Mouse (Mus musculus) neural tube, embryonic 14.5 days (tissue): ENCODE results near the gene Lama4. TPM values are rescaled to one million over a fixed set of nuclear protein-coding genes. Genes with fewer than 3 reads are reported as not detected.
A peak's percentile ranks its signal among the peaks of the same experiment; 100 is the strongest.

Experiments
- ATAC-seq: fragments of 200-750 bp; cut with Nextera tagmentation; 2 replicates; pipeline ENCODE4 v1.8.0; 2017; ENCODE audit warnings: low read depth, mild to moderate bottlenecking, moderate TSS enrichment, moderate library complexity
- H3K27ac ChIP-seq: fragments of 300-500 bp; sonication (generic); 2 replicates; pipeline ENCODE4 v1.5.1; 2014; ENCODE audit warnings: low read depth, mild to moderate bottlenecking, control low read depth, low read length, moderate library complexity, mixed read lengths
- H3K27me3 ChIP-seq: fragments of 300-500 bp; sonication (generic); 2 replicates; pipeline ENCODE4 v1.6.1; 2014; ENCODE audit warnings: low read length; ENCODE audit not compliant: control insufficient read depth, insufficient read depth
- H3K36me3 ChIP-seq: fragments of 300-500 bp; sonication (generic); 2 replicates; pipeline ENCODE4 v1.6.1; 2014; ENCODE audit warnings: low read length, mixed read lengths; ENCODE audit not compliant: control insufficient read depth, insufficient read depth
- H3K4me1 ChIP-seq: fragments of 300-500 bp; sonication (generic); 2 replicates; pipeline ENCODE4 v1.6.1; 2014; ENCODE audit warnings: low read length; ENCODE audit not compliant: control insufficient read depth, insufficient read depth
- H3K4me2 ChIP-seq: fragments of 300-500 bp; sonication (generic); 2 replicates; pipeline ENCODE4 v1.6.1; 2014; ENCODE audit warnings: mild to moderate bottlenecking, low read depth, low read length, control low read depth
- H3K4me3 ChIP-seq: fragments of 300-500 bp; sonication (generic); 2 replicates; pipeline ENCODE4 v1.5.1; 2014; ENCODE audit warnings: low read depth, low read length, control low read depth, mixed read lengths
- H3K9ac ChIP-seq: fragments of 300-500 bp; sonication (generic); replicated peaks from 2 replicates; pipeline ENCODE4 v1.6.1; 2014; ENCODE audit warnings: low read depth, mild to moderate bottlenecking, control low read depth, low read length, mixed read lengths
- H3K9me3 ChIP-seq: fragments of 300-500 bp; sonication (generic); 2 replicates; pipeline ENCODE4 v1.6.1; 2016; ENCODE audit warnings: low read length; ENCODE audit not compliant: control insufficient read depth
- WGBS: fragments of 180-500 bp; shearing (Covaris S2); extraction: QIAGEN DNeasy Blood & Tissue Kit; methylation state at CpG from one replicate; pipeline ENCODE4 v1.1.7; 2014; 5-methylcytosine and 5-hydroxymethylcytosine counted together
- polyA plus RNA-seq: library from polyadenylated mRNA; unstranded; fragments of >200 nt; fragmentation: Nextera tagmentation; extraction: Ambion mirVana; gene quantifications from 2 replicates; pipeline ENCODE4 v1.2.1, GENCODE M21; 2014

The Lama4 gene
- polyA plus RNA-seq, 1 experiment from 2014 or later = 9.7 TPM

GRCm38 (mm10) chr10:39005494-39005893 is 40.2 kb downstream of the Lama4 start:
- Histone ChIP-seq H3K4me1 (no peaks in the 10 kb centered on the region), H3K9ac (no peak overlapping the region), H3K36me3 (no peaks in the 10 kb centered on the region), H3K9me3 (no peaks in the 10 kb centered on the region), H3K4me2 (no peak overlapping the region), H3K27ac (no peak overlapping the region; the same call in 1 of the 2 replicates), H3K27me3 (no peaks in the 10 kb centered on the region), H3K4me3 (no peak overlapping the region)
- ATAC-seq = no peak
- 82% methylated on average over 8 of the region's 8 CpGs for WGBS

GRCm38 (mm10) chr10:39006433-39007105 is 41.3 kb downstream of the Lama4 start:
- 45% methylated on average over 4 of the region's 4 CpGs for WGBS
- Histone ChIP-seq H3K9ac (no peak overlapping the region), H3K36me3 (no peaks in the 10 kb centered on the region), H3K27ac (no peak overlapping the region), H3K4me3 (no peak overlapping the region), H3K4me2 (no peak overlapping the region), H3K4me1 (no peaks in the 10 kb centered on the region), H3K27me3 (no peaks in the 10 kb centered on the region), H3K9me3 (no peaks in the 10 kb centered on the region)
- peak; percentile 11; the same call in 1 of the 2 replicates for ATAC-seq

- no peak overlapping the region for H3K27ac ChIP-seq
- H3K27me3 ChIP-seq = no peaks in the 10 kb centered on the region
- WGBS = 71% methylated on average over 2 of the region's 2 CpGs
- no peaks in the 10 kb centered on the region for H3K36me3 ChIP-seq
- no peaks in the 10 kb centered on the region for H3K4me1 ChIP-seq
- H3K4me3 ChIP-seq = no peak overlapping the region
- no peaks in the 10 kb centered on the region for H3K9me3 ChIP-seq
- H3K9ac ChIP-seq = no peak overlapping the region
- no peak overlapping the region for H3K4me2 ChIP-seq
- no peak for ATAC-seq
These were observed 49.5 kb downstream of the Lama4 start for GRCm38 (mm10) chr10:39014836-39015235.

DNA sequence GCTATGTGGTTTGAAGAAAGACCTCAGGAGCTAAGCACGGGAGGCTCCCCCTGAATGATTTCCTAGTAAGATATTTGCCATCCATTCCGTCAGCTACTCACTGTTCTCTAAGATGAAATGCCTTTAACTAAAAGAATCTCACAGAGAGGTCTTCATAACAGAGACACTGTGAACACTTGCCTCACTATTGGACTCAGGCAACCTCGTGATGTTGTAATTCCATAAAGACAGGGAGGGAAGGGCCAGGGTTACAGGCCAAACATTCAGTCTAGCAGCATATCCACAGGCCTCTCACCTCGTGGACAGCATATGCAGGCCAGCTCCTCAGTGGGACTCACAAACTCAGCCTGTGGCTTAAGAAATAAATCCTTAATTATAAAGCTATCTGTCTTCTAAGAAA is 52.7 kb downstream of the Lama4 start:
- Histone ChIP-seq H3K4me3 (no peak overlapping the region), H3K36me3 (no peaks in the 10 kb centered on the region), H3K9me3 (no peaks in the 10 kb centered on the region), H3K9ac (no peak overlapping the region), H3K4me1 (no peaks in the 10 kb centered on the region), H3K27ac (no peak overlapping the region), H3K4me2 (no peak overlapping the region), H3K27me3 (no peaks in the 10 kb centered on the region)
- ATAC-seq = no peak
- 77% methylated on average over 4 of the region's 4 CpGs for WGBS

DNA sequence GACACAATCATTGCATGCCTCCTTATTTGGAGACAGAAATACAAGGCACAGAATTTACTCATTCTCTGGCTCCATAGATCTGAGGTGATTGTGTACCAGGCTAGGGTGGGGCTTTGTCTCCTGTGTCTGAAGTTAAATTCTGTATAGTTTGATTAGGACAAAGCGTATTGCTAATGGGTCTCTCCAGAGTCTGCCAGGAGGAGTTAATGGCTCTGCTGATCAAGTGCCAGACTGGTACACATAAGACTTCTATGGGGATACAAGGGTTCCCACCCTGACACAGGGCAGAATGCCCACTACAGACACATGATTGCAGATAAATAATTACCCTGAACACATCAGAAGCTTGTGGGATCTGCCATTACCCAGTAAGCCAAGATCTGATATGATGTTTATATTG is 53.3 kb downstream of the Lama4 start:
- ATAC-seq = peak; percentile 74; the same call in 1 of the 2 replicates
- Histone ChIP-seq H3K27me3 (no peaks in the 10 kb centered on the region), H3K4me3 (no peak overlapping the region), H3K4me2 (no peak overlapping the region), H3K4me1 (no peaks in the 10 kb centered on the region), H3K27ac (no peak overlapping the region), H3K9me3 (no peaks in the 10 kb centered on the region), H3K9ac (no peak overlapping the region), H3K36me3 (no peaks in the 10 kb centered on the region)
- 57% methylated on average over 1 of the region's 1 CpGs for WGBS

- 86% methylated on average over 5 of the region's 5 CpGs for WGBS
- Histone ChIP-seq H3K36me3 (no peaks in the 10 kb centered on the region), H3K4me3 (no peak overlapping the region), H3K4me1 (peaks cover 3% of the 10 kb centered on the region; the same call in 1 of the 2 replicates), H3K27ac (no peak overlapping the region), H3K9me3 (no peaks in the 10 kb centered on the region), H3K9ac (no peak overlapping the region), H3K27me3 (no peaks in the 10 kb centered on the region), H3K4me2 (no peak overlapping the region)
- no peak for ATAC-seq
These were observed 58.4 kb downstream of the Lama4 start for GRCm38 (mm10) chr10:39023618-39024256.

- 91% methylated on average over 8 of the region's 8 CpGs for WGBS
- Histone ChIP-seq H3K4me2 (no peak overlapping the region), H3K9me3 (no peaks in the 10 kb centered on the region), H3K4me3 (no peak overlapping the region), H3K27me3 (no peaks in the 10 kb centered on the region), H3K27ac (no peak overlapping the region), H3K4me1 (peaks cover 7% of the 10 kb centered on the region; the same call in 1 of the 2 replicates), H3K9ac (no peak overlapping the region), H3K36me3 (no peaks in the 10 kb centered on the region)
- ATAC-seq = no peak
These were observed 61.2 kb downstream of the Lama4 start for GRCm38 (mm10) chr10:39026529-39026928.

GRCm38 (mm10) chr10:39027058-39027457 is 61.7 kb downstream of the Lama4 start:
- Histone ChIP-seq H3K27me3 (no peaks in the 10 kb centered on the region), H3K4me1 (peaks cover 7% of the 10 kb centered on the region; the same call in 1 of the 2 replicates), H3K9me3 (no peaks in the 10 kb centered on the region), H3K36me3 (no peaks in the 10 kb centered on the region), H3K4me2 (no peak overlapping the region), H3K27ac (no peak overlapping the region), H3K9ac (no peak overlapping the region), H3K4me3 (no peak overlapping the region)
- no peak for ATAC-seq
- 69% methylated on average over 5 of the region's 5 CpGs for WGBS

- Histone ChIP-seq H3K9me3 (no peaks in the 10 kb centered on the region), H3K4me3 (no peak overlapping the region), H3K4me1 (peaks cover 7% of the 10 kb centered on the region; the same call in 1 of the 2 replicates), H3K4me2 (no peak overlapping the region), H3K36me3 (no peaks in the 10 kb centered on the region), H3K27me3 (no peaks in the 10 kb centered on the region), H3K27ac (no peak overlapping the region), H3K9ac (no peak overlapping the region)
- ATAC-seq = no peak
- WGBS = 72% methylated on average over 5 of the region's 5 CpGs
These were observed 63.1 kb downstream of the Lama4 start for GRCm38 (mm10) chr10:39028403-39028802.
